Mouse (Mus musculus) layer of hippocampus, adult 8-10 months (tissue): ENCODE results near the gene Slc30a5. TPM values are rescaled to one million over a fixed set of nuclear protein-coding genes. Genes with fewer than 3 reads are reported as not detected.
"Not testable (repeated sequence)": the region's sequence is repeated elsewhere in the genome, so short reads cannot be mapped to it uniquely, and the experiment has no call there.

ENCODE experiments used
- DNase-seq, 2 experiments: peaks; one replicate each; pipeline ENCODE4 v3.0.0; 2022; ENCODE audit warnings: low spot score in 2 of 2
- total RNA-seq, 4 experiments: library from RNA; stranded (reverse); gene quantifications; 2 replicates each; pipeline ENCODE4 v1.2.4; 2022

The Slc30a5 gene
- total RNA-seq, 4 experiments from 2014 or later: 35.5 to 39.0 (median 37.7) TPM

GRCm38 (mm10) chr13:100843016-100843725 lies 9.9 kb upstream of the Slc30a5 start:
- DNase-seq: no peak

- no peak for DNase-seq
Observed at GRCm38 (mm10) chr13:100841741-100842140, 8.5 kb upstream of the Slc30a5 start.

- DNase-seq: no peak
Observed at GRCm38 (mm10) chr13:100834777-100835176, 1.6 kb upstream of the Slc30a5 start.

GRCm38 (mm10) chr13:100833640-100834002 lies 394 bp upstream of the Slc30a5 start:
- DNase-seq: no peak

GRCm38 (mm10) chr13:100832188-100832587 lies 1.0 kb downstream of the Slc30a5 start:
- no peak for DNase-seq

- no peak for DNase-seq
Observed at GRCm38 (mm10) chr13:100831123-100831522, 2.1 kb downstream of the Slc30a5 start.

- DNase-seq: no peak
Observed at GRCm38 (mm10) chr13:100825627-100826410, 7.4 kb downstream of the Slc30a5 start.

GRCm38 (mm10) chr13:100824916-100825315 lies 8.3 kb downstream of the Slc30a5 start:
- DNase-seq: no peak

- DNase-seq: no peak
Observed at GRCm38 (mm10) chr13:100824306-100824705, 8.9 kb downstream of the Slc30a5 start.

- no peak for DNase-seq
Observed at GRCm38 (mm10) chr13:100823863-100824262, 9.4 kb downstream of the Slc30a5 start.

- no peak for DNase-seq
Observed at GRCm38 (mm10) chr13:100814451-100814850, 18.8 kb downstream of the Slc30a5 start.

- no peak for DNase-seq
Observed at GRCm38 (mm10) chr13:100805776-100806175, 27.5 kb downstream of the Slc30a5 start.

- no peak for DNase-seq
Observed at GRCm38 (mm10) chr13:100797171-100797570, 36.1 kb downstream of the Slc30a5 start.

- DNase-seq: no peak
Observed at GRCm38 (mm10) chr13:100789083-100789482, 44.1 kb downstream of the Slc30a5 start.

GRCm38 (mm10) chr13:100788057-100788456 lies 45.2 kb downstream of the Slc30a5 start:
- DNase-seq: not testable (repeated sequence)

- no peak for DNase-seq
Observed at GRCm38 (mm10) chr13:100787316-100788010, 45.8 kb downstream of the Slc30a5 start.

GRCm38 (mm10) chr13:100786414-100786867 lies 46.8 kb downstream of the Slc30a5 start, which contains the start of gene Ccnb1:
Gene Ccnb1 (minus strand): TSS chr13:100786570.
- peak; percentile 72 to 81 for DNase-seq

GRCm38 (mm10) chr13:100785806-100786413 lies 47.3 kb downstream of the Slc30a5 start:
- no peak for DNase-seq

- no peak for DNase-seq
Observed at GRCm38 (mm10) chr13:100777491-100777890, 55.7 kb downstream of the Slc30a5 start.

- no peak for DNase-seq
Observed at GRCm38 (mm10) chr13:100776710-100777109, 56.5 kb downstream of the Slc30a5 start.

- no peak for DNase-seq
Observed at GRCm38 (mm10) chr13:100776056-100776419, 57.2 kb downstream of the Slc30a5 start.
